Mouse (Mus musculus): ENCODE measurements around the gene Insl5.

DNA sequence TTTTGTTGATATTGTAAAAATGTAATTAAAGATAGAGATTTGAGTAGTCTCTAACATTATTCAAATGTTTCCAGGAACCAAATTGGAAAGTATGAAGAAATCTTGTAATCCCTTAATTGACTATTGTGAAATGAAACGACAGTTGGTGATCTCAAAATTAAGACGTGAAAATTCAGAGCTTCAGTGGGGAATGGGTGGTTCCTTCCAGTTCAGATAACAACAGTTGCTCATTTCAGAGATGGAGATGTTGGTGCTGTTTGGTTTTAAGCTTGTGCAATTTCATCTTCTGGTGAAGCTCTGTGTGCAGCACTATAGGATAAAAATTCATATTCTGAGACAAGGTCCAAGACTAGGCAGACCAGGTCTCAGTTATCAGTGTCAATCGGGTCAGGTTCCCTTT is 54.6 kb downstream of the Insl5 start:
- no peak for TF ChIP-seq CTCF (IDR thresholded peaks at IDR 0.05; ENCODE audit: low read depth, low read length)
- TF ChIP-seq POLR2A (IDR thresholded peaks at IDR 0.05; ENCODE audit: insufficient read depth, low read length): no peak

Data from ES-Bruce4 (cell line).